Mouse (Mus musculus): ENCODE measurements at regions not wholly inside any gene's neighbourhood (a gene's known extent, or its start where the extent isn't known, plus 50 kb on each side); places are given as distances from the start of the nearest gene placed in this dataset.
"Not testable (repeated sequence)": the region's sequence is repeated elsewhere in the genome, so short reads cannot be mapped to it uniquely, and the experiment has no call there.

DNA sequence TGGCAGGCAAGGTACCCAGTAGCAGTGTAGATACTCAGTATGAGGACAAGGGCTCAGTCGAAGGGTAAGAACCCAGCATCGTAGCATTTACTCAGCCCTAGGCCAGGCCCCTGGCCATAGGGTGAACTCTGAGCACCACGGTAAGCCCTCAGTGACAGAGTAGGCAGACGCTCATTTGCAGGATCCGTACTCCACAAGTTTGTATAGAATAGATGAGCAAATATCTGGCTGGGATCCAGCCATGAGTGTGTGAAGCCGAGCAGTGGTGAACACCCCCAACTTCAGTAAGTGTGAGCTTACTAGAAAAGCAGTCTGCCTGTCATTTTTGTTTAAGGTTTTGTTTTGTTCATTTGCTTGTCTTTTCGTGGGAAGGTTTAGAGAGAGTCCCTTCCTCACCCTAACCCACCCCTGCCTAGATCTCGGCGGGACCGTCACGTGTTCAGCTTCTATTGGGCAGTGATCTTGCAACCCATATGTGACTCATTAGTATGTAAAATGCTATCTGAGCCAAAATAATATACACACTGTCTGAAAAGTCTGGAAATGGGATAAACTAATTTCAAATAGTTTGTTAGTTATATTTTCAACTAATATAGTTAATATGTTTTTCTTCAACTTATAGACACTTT, 76.3 kb downstream of the Gm5447 start:
- no peak for DNase-seq (ENCODE audit: extremely low read depth, low read depth, low spot score)

DNA sequence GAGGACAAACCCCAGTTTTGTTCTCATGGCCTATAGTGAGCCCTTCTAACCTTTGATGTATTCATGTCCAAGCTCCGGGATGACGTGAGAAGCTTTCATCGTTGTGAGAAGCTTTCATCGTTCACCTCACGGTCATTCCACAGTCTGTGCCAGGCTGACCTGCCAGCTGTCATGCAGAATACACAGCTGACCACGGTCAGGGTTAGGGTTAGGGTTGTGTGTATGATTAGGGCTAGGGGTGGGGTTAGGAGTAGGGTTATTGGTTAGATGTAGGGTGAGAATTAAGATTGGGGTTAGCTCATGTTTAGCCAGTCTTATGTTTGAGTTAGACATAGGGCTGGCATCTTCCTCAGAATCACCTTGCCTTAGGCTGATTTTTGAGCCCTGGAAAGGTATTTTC, 77.6 kb downstream of the Gm5447 start:
- DNase-seq (ENCODE audit: extremely low read depth, low read depth, low spot score), result not testable (repeated sequence)

DNA sequence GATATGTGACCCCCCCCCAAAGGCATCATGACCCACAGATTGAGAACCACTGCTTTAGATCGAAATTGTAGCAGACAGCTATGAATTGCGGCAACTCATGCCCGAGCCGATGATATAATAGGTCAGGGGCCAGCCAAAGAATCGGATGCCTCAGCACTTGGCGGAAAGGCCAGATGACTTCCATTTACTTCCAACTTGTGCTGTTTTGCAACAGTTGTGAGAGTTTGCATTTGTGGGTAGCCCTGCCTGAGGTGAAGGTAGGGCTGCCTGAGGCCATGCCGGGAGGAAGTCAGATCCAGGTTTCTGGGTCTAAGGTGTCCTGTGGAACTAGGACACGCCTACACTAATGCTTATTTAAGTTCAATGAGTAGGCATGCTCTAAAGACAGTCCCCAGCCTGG, 80.4 kb downstream of the Gm5447 start:
- no peak for DNase-seq (ENCODE audit: extremely low read depth, low read depth, low spot score)

DNA sequence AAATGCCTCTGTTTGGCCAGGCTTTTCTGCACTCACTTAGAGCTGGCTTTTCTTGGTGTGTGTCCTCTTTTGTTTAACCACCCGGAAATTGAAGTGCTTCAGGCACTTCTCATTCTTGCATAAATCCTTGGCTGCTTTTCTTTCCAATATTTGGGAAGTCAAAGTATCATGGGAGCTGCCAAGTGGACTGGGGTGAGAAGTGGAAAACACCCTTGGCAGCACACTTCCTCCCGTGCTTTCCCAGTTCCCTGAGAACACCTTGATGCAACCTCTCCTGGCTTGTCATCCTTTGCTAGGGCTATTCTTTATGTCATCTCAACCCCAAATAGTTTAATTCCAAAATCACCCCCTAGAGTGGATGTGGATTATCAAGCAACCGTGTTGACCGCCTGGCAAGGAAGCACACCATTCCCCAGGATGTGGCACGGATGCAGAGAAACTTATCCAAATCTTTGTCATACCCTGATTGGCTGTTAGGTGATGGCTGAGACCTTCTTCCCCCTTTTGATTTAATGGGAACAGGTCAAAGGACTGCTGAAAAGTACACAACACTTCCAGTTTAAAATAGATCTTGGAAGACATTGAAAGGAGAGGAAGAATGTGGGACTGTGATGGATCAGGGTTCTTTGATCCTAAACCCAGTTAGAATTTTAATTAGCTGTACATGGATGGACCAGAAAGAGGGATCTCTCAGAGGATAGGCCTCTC, 81.5 kb downstream of the Gm5447 start:
- no peak for DNase-seq (ENCODE audit: extremely low read depth, low read depth, low spot score)

DNA sequence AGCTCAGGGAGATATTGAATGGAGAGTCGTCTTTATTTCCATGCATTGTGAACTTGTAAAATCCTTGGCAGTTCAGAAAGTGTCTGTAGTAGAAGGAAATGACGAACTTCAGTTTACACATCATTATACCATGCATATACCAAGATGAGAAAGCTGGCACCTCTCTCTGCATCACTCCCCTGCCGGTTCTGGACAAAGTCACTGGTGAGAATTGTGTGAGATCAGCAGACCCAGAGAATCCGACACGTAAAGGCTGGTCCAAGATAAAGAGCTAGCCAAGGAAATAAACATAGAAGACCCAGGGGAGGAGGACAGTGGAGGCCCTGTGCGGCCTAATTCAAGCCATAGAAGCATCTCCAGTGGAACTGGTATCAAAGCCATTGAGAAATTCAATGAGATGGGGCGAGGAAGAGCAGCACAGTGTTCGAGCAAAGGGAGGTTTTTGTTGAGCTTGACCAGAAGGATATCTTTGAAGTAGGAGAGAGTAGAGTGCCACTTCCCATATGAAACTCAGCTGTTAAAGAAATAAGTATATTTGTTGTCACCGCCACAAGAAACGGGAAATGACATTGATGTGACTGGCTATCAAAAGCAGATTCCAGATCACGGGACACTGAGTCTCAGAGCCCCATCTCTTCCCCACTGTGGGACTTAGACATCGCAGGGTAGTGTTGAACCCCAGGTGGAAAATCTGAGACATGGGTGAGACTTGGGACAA, 82.3 kb downstream of the Gm5447 start:
- DNase-seq (ENCODE audit: extremely low read depth, low read depth, low spot score), result no peak

DNA sequence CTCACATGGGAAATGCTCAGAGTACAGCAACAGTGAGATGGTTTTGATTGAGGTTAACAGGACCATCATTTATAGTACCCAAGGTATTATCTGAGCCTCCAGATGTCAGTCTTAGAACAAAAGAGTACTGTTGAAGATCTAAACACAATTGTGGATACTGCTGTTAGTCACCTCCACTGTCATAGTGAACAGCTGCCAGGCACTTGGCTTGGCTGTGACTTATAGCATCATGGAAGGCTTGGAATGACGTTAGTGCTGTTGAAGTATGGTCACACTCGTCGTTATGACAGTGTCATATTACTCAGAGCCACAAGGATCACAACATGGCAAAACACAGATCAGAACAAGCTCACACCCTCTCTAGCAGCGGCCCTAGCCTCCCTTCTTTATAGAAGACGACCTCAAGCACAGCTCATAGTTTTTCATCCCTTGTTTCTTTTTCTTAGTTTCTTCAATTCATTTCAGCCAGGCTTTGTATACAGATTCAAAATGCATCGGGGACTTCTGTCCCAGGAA, 87.0 kb downstream of the Gm5447 start:
- DNase-seq (ENCODE audit: extremely low read depth, low read depth, low spot score), result no peak

DNA sequence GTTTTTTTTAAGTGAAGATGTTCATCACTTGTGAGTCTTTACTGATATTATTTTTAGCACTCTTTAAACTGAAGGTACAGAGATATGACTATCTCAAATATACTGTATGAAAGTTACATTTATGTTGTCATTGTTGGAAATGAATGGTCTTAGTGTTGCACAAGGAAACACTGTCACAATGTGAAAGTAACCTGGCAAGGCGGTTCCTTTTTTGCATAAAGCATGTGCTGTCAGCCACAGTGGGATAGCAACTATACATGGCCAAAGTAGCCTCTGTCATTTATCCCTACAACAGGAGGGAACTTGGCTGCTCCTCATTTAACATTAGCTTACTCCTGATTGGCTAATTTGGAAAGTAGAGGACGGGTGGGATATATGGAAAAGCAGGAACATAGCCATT, 94.3 kb downstream of the Gm5447 start:
- no peak for DNase-seq (ENCODE audit: extremely low read depth, low read depth, low spot score)

DNA sequence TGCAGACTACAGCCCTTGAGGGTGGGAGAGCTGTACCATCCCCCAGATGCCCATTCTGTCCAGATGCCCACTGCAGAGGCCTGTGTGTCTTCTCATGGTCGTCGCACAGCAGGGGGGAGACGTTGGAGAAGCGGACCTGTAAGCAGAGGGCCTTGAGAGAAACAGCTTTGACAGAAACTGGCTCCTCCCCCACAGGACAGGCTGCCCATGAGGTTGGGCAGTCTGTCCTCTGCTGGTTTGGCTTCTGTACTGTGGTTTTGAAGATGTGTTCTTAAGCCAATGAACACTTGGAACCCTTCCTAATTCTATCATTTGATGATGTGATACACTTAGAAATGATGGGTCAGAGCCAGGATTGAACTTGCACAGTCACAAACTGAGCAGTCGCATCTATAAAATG, 102.5 kb downstream of the Gm5447 start:
- no peak for DNase-seq (ENCODE audit: extremely low read depth, low read depth, low spot score)

DNA sequence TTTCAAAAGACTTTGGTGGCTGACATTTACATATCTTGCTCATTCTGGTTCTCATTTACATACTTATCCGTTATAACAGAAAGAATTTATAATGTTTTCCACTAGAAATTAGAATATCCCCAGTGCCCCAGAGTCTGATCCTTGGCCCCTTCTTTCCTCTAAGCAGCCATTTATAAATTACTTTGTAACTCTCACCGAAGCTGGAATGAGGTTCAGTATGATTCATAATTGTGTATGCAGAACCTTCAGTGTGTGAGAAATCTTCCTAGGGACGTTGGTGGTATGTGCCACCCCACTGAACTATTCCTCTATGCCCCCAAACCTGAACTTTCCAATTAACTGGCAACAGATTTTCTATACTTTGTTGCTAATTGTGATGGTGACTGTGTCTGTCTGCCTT, 104.7 kb downstream of the Gm5447 start:
- no peak for DNase-seq (ENCODE audit: extremely low read depth, low read depth, low spot score)

DNA sequence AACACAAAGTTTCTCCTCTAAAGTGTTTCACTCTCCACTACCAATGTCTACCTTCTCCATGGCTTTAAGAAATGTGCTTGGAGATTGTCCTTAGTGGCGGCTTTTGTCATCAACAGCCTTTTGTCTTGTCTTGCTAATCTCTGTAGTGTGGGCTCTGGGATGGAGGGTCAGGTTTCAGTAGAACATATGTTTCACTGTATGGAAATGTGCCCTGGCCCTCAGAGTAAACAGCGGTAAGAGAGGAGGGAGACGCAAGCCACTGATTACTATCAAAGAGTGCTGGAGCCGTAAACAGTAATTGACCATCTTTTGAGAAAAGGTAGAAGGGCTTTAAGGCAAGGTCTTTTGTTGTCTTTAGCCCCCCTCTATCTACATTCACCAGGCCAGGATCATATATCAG, 106.2 kb downstream of the Gm5447 start:
- DNase-seq (ENCODE audit: extremely low read depth, low read depth, low spot score), result no peak

DNA sequence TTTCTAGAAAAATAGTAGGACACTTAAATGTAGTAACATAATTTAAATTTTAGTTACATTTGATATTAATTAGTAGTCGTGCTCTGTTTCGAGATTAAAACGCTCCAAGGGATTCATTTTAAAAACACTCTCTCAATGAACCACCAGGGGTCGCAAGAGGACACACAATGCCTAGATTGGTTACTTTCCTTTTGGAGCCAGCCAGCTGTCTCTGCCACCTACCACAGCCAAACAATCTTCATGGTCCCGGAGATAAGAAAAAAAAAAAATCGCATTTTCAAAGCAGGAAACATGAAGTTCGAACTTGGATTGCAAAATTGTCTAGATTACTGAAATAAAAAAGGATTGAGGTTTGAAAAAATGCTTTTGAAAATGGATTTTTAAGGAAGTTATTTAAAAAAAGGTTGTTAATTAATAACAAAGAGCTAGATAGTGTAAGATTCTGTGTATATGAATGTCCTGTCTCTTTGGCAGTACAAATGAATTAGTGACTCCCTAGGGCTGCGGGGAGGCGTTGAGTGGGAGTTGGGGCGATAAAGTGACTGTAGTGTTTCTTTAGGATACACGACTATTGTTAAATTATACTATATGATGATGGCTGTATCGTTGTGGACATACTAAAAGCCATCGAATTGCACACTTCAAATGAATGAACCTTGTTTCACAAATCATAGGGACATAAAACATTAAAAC, 108.6 kb downstream of the Gm5447 start:
- DNase-seq (ENCODE audit: extremely low read depth, low read depth, low spot score), result no peak

DNA sequence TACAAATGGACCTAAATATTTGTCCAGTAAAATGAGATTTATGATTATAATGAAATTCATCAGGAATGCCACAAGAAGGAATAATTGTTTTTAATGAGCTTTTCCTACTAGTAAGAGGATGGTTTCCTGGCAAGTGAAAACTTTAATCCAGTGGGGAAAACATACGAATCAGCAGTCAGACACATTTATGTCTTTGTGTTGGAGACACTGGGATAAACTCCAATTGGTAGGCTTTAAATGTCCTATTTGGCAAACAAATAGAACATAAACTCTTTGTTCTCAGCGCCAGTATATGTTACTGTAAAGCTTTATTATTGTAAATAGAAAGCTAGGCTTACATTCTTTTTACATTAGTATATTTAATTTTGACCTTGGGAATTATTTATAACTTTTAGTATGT, 127.0 kb downstream of the Gm5447 start:
- no peak for DNase-seq (ENCODE audit: extremely low read depth, low read depth, low spot score)

DNA sequence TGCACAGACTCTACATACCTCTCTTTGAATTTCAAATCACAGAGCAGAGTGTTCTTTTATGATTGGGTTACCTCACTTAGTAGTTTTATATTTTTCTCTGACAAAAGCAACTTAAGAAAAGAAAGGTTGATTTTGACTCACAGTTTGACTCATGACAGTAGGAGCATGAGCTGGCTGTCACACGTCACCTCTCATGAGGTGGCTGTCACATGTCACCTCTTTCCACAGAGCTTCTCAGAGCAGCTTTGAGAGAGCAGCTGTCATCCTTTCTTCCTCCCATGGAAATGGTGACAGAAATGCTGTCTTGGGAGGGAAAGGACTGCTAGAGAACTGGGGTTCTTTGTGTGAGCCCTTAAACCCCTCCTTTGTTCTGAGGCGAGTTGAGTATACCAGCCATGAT, 133.4 kb downstream of the Gm5447 start:
- no peak for DNase-seq (ENCODE audit: extremely low read depth, low read depth, low spot score)

DNA sequence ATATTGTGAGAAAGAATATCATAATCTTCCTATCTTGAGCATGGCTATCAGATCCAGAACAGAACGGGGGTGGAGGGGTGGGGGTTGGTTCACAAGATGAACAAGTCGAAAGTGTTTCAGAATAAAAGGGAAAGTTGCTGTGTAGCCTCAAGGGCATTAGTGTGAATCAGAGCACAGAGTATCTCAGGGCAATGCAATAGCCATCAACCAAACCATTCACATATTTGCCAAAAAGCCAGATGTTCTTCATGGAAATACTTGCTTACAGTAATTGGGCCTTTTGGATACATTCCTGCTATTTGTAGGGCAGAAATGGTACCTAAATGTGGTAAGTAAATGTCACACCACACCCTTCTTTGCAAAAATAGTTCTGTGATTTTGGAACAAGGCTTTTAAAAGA, 135.2 kb downstream of the Gm5447 start:
- DNase-seq (ENCODE audit: extremely low read depth, low read depth, low spot score), result no peak

DNA sequence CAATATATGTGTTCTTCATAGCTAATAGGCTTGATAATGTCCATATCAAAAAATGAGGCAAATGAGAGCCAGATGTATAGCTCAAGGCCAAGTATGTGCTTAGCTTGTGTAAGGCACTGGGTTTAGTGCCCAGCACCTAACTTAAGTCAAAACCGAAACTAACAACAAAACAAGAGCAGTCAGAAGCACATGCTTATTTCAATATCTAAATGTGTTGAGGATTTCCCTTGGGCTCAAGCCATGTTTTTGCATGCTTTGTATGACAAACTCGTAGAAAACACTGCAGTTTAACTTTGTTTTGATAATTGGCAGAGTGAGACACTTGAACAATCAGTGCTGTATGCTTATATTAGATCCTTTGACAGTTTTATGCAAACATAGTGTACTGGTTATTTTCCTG, 148.7 kb downstream of the Gm5447 start:
- DNase-seq (ENCODE audit: extremely low read depth, low read depth, low spot score), result no peak

DNA sequence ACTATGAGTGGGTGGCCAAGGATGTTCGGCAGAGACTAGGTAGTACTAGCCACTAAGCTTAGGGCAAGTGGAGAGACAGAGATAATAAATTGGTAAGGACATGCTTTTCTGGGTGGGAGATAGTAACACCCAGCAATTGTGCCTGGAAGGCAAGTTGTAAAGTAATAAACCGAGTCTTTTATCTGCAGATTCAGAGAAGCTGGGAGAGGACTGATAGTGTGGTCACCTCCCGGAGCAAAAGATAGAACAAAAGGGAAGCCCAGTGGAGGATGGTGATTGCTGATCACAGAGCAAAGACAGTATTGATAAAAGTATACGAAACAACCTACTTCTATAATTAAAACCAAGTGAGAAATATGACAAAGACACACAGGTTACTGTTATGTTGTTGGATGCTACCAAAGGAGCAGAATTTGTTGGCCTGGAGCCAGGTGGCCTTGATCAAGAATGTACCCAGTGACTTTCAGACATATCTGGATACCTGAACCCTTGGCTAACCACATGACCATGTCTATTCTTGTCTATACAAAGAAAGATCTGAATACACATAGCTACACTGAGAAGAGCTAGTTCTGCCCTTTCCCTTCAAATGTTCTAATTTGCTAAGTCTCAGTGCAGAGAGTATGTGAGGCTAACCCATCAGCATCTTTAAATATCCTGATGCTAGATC, 150.7 kb downstream of the Gm5447 start:
- no peak for DNase-seq (ENCODE audit: extremely low read depth, low read depth, low spot score)

DNA sequence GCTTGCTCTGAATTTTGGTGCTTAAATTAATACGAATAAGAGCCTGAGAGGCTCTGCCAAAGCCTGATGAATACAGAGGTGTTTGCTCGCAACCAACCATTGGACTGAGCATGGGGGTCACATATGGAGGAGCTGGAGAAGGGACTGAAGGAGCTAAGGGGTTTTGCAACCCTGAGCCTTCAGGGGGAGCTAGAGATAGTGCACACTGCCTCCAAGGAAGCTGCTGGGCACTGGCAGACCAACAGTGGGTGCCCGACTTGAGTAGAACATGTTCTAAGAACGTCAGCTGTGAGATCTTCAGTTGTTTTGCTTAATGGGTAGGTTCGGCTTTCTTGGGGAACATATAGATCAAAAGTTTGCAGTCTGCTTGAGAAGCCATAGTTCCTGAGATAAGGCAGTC, 158.5 kb downstream of the Gm5447 start:
- no peak for DNase-seq (ENCODE audit: extremely low read depth, low read depth, low spot score)

DNA sequence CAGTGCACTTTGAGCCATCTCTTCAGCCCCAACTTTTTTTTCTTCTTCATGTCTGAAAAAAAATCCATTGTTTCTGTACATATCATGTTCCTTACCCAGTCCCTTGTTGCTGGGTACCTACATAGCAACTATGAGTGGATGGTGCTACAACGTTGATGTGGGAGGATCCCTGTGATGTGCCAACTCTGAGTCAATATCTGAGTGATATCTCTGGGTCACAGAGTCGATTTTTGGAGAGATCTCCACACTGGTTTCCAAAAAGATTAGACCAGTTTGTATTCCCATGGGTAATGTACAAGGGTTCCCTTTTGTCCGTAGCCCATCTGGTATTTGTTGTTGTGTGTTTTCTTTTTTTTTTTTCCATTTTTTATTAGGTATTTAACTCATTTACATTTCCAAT, 165.7 kb downstream of the Gm5447 start:
- DNase-seq (ENCODE audit: extremely low read depth, low read depth, low spot score), result no peak

DNA sequence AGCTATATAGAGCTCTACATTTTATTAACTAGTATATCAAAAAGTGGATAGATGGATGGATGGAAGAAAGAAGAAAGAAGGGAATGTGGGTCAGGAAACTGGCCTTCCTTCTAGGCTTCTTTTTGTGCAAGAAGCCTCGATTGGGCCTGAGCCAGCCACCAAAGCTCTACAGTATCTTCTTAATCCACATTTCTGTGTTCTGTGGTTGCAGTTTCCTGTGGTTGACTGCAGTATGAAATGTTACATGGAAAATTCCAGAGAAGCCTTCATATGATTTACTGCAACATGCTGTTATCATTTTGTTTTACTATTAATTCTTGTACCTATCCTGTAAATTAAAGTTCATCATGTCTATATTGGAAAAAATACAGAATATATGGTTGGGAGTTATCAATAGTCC, 173.3 kb downstream of the Gm5447 start:
- DNase-seq (ENCODE audit: extremely low read depth, low read depth, low spot score), result no peak

DNA sequence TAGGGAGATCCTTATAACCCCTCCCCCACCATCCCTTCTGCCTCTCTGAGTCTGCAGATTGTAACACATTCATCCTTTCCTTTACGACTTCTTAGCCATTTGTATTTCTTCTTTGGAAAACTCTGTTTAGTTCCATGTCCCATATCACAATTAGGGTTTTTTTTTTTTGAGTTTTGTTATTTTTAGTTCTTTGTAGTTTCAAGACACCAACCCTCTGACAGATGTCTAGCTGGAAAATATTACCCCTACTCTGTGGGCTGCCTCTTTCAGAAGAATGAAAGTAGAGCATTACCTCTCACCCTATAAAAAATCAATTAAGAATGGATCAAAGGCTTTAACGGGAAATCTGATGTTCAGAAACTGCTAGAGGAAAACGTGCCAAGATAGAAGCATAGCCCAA, 180.1 kb downstream of the Gm5447 start:
- DNase-seq (ENCODE audit: extremely low read depth, low read depth, low spot score), result no peak

DNA sequence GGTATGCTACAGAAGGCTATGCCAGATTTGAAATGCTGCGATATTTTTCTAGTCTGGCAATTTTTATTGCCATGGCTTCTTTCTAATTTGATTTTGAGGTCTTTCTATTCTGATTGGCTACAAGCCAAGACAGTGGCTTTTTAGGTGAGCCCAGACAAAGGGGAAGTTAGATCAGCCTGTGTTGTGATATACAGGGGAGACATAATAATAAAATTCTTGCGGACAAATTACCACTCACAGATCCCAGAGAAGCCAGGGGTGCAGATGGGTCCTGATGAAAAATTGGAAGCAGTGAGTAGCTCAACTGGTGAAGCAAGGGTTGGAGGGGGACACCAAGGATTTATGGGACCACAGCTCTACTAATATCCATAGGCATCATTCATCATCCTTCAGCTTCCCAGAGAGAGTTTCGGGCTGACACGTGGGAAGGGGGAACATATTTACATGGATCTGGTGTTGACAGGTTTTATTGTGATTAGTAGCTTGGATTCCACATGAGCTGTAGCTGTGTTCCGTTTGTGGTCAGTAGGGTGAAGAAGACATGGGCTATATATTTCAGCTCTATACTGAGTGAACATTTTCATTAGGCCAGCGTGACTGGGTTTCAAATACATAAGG, 190.0 kb downstream of the Gm5447 start:
- no peak for DNase-seq (ENCODE audit: extremely low read depth, low read depth, low spot score)
